Mouse (Mus musculus) C2C12 (cell line): ENCODE measurements at regions not wholly inside any gene's neighbourhood (a gene's known extent, or its start where the extent isn't known, plus 50 kb on each side); places are given as distances from the start of the nearest gene placed in this dataset.

Source experiments
- CEBPB ChIP-seq: IDR thresholded peaks from one replicate; pipeline ENCODE4 v1.6.1; 2011; ENCODE audit warnings: low read depth, mild to moderate bottlenecking, control low read depth, moderate library complexity
- CTCF ChIP-seq: IDR thresholded peaks from one replicate; pipeline ENCODE4 v1.5.1; 2011; ENCODE audit not compliant: control insufficient read depth, insufficient read depth, insufficient read length

DNA sequence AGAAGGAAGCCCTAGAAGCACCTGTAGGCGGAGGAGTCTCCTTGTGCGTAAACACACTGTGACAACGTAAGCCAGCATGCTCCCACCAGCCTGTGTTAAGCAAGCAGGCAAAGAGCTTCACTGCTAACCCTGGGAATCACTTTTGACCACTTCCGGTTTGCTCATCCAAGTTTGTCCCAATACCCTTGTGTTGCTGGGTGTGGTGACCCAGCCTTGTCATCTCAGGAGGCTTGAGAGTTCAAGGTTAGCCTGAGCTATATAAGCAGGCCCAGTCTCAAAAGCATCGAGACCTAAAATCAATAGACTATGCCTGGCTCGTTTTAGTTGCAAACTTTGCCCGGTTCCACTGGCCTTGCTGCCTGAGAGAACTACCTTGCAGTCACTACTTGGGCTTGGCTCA is 175.2 kb upstream of the Sall1 start:
- TF ChIP-seq CTCF (no peak), CEBPB (no peak)
